Mouse (Mus musculus): ENCODE results near the gene Trpv1.

Gene Trpv1

DNA sequence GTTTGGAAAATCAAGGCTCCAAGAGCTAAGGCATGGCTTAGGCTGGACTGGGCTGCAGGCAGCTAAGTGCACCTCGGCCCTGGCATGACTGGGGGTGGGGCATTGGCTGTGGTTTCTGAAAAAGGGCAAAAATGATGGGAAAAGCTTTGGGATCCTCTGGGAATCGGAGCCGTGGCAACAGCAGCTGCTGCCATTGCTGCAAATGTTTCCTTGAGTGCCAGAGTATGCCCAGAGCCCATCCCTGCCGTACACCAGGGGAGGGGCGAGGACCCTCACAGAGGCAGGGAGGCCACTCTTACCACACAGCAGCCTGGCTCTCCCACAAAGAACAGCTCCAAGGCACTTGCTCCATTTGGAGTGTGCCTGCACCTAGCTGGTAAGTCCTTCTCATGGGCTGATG, at the start of gene Trpv1:
Gene Trpv1, plus strand, starts transcription at position 301 of the 400 bp plus-strand sequence.
- DNase-seq (ENCODE audit: low spot score), result no peak

DNA sequence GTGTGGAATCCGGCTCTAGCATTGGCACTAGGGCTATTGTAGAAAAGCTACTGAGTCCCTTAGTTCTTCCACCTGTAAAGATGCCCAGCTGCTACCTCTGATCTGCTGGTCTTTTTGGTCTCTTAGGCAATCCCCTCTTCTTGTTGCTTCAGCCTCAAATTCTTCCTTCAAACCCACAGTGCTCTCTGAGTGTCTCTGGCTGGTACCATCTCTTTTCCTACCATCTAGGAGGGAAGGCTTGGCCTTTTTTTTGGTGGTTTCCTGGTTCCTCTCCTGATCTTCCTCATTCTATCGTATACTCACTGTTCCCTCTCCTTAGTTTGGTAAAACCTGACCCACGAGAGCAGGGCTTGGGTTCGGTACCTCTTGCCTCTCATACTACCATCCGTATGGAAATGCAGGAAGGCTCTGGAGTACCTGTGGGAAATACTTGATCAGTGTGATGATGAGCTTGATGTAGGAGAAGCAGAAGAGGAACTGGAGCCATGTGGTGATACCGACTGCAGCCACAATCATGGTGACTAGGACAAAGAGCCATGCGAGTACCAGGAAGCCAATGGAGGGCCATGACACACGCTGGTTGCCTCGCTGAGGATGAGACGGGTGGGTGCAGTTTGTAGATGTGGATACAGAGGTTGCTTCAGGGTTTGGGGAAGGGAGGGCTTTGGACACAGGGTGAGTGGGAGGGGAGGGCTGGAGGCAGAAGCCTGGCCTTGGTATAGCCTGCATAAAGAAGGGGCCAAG, 48.0 kb upstream of the Trpv1 start:
- DNase-seq (ENCODE audit: low spot score), result no peak

DNA sequence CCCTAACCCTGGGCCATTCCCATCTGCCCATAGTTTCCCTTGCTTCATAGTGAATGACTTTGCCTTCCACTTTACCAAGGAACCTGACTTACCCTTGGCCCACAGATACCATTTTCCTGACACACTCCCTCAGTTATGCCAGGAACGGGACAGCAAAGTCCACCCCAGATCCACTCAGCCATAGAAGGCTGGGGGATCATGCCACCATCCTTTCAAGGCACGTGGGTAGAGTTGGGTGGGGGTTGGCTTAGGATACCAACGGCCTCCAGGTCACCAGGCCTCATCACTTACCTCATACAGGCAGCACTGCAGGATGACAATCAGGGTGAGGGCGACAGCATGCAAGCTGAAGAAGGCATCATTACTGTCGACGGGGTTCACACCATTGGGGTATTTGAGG, 46.9 kb upstream of the Trpv1 start:
- DNase-seq (ENCODE audit: low spot score), result no peak

DNA sequence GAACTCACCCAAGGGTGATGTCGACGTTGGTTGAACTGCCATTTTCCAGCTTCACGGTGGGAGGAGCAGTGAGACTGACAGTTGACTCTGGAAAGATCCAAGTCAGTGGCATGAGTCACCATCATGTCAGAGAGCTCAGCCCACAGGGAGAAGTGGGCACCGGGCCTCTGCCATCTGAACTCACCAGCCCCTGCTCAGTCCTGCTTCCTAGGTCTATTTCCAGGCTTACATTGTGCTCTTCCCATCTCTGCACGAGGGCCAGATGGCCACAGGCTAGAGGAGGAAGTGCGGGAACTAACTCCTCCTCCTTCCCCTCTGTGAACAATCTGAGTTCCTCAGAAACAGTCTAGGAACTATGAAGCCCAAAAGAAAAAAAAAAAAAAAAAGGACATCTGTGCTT, 41.0 kb upstream of the Trpv1 start:
- no peak for DNase-seq (ENCODE audit: low spot score)

DNA sequence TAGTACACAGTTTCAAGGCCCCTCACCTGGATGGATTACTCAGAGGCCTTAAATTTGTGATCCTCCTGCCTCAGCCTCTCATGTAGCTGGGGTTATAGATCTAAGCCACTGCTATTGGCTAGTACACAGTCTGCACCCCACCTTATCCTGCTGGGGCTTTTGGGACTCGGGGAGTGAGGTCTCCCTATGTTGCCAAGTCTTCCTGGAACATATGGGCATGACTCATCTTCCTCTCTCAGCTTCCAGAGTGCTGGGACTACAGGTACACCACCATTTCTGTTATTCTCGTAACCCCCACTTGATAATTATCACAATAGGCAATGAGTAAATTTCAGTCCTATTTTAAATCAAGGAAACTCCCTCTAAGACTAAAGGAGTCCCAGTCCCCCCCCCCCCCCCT, 39.6 kb upstream of the Trpv1 start:
- DNase-seq (ENCODE audit: low spot score), result no peak

DNA sequence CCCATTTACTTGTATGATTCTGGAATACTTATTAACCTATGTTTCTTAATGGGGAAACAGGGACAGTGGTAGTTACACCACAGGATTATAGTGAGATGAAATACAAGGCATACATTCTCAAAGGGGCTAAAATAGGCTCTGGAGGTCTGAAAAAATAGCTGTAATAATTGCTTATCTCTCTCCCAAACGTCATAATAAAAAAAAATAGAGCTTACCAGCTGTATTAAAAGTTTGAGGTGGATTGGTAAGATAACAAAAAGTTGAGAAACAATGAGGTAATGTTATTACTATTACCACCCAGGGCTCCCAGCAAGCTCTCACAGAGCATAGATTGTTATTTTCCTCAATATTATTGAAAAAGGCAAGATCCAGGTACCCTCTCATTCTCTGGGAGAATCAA, 35.9 kb upstream of the Trpv1 start:
- no peak for DNase-seq (ENCODE audit: low spot score)

DNA sequence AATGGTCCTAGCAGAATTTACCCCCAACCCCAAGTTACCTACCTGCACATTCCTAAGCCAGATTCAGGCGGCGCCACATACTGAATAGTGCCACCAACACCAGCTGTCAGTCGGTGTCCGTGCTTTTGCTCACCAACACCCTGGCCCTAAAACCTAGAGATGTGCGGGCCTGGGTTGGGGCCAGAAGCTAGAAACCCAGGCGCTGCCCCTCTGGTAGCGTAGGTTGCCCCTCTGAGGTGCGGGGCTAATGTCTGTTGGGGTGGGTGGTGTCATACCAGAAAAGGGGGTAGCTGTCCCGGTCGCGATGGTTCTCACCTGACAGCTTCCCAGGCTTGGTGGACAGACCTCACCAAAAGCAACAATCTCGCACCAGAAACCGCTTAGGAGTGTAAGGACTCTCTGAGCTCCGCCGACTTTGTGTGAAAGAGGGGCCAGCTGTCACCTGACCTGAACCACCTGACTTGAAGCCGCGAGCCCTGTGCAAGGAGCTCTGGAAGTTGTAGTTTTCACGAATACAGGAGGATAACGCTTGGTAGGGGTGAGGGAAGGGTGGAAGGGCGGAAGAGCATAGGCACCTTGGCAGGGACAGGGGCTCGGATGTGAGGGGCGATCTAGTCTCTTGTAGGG, 35.4 kb upstream of the Trpv1 start, which contains the start of gene Ctns:
Gene Ctns, minus strand, starts transcription at position 440 of the 627 bp plus-strand sequence.
- DNase-seq (ENCODE audit: low spot score), result no peak

DNA sequence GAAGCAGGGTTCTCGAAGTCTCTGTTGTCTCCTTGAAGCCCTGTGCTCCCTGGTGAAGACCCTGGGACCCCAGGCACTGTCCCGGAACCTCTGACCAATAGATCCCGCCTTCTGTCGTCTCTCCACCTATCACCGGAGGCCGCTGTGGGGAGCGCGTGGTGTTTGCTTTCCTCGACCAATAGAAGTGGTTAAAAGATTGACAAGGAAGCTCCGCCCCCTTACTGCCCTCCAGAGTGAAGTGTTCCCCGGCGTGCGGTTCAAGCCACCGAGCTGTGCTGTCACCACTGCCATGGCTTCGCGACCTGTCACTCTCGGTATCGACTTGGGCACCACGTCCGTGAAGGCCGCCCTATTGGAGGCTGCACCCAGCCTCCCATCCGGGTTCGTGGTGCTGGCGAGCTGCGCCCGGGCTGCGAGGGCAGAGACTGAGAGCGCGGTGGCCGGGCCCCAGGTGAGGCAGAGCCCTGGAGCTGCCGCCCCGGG, 34.8 kb upstream of the Trpv1 start, which contains the start of gene Shpk:
Gene Shpk, plus strand, starts transcription at position 231 of the 483 bp plus-strand sequence.
- peak; percentile 89 for DNase-seq (ENCODE audit: low spot score)

DNA sequence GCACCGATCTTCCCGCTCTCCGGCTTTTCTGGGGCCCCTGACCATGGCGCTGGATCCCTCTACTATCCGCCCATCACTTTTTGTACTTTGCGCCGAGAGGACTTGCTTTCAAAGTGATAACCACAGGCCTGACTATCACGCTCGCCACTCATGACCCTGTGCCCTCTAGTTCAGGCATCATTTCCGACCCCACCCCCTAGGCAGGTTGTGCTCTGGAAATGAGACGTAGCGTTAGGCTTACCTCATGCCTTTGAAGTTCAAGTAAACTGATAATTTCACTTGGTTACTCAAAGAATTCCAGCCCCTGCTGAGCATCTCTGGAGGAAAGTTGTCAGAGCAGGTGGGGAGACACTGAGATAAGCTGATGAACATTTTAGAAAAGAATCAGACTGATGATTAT, 34.2 kb upstream of the Trpv1 start:
- DNase-seq (ENCODE audit: low spot score), result peak; percentile 33

DNA sequence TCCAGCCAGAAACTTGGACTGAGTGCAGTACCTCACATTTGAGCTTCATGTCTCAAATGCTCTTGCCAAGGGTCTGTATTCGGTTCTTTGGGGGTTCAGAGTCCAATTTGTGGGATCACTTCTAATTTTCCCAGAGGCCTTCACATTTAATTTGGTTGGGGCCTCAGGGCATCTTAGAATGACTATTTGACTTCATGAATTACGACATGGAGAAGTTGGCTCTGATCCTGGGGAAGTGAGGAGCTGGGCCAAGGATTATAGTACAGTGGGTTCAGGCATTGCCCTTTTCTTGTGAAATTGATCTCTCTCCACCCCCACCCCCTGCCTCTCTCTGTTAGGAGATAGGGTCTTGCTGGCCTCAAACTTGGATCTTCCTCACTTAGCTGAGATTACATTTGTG, 33.1 kb upstream of the Trpv1 start:
- DNase-seq (ENCODE audit: low spot score), result no peak

DNA sequence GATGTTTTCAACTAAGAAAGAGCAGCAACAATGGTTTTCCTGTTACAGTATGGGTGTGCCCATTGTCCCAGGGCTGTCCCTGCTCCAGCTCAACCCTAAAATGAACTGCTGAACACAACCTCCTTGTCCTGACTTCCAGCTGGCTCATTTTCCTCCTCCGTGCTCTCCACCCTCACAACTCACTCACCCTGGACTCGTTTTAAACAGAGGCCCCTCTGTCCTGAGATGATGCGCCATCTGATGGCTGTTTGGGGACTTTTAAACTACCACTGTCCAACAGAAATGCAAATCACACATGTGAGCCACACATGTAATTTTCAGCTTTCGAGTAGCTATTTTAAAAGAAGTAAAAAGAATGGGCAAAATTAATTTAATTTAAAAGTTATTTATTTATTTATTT, 32.5 kb upstream of the Trpv1 start:
- DNase-seq (ENCODE audit: low spot score), result no peak

DNA sequence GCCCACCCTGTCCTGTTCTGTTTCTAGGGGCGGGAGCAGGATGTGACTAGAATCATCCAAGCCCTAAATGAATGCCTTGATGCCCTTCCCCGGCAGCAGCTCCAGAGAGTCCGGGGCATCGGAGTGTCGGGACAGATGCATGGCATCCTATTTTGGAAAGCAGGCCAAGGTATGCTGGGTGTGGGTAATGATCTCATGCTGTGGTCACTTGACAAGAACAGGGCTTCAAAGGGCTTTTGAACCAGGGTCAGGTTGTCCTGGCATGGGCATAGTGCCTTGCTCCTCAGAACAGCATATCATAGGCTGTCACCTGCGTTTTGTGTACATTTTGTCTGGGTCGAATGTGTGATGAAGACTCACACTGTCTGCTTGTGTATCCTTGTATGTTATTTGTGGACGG, 30.2 kb upstream of the Trpv1 start:
- no peak for DNase-seq (ENCODE audit: low spot score)

DNA sequence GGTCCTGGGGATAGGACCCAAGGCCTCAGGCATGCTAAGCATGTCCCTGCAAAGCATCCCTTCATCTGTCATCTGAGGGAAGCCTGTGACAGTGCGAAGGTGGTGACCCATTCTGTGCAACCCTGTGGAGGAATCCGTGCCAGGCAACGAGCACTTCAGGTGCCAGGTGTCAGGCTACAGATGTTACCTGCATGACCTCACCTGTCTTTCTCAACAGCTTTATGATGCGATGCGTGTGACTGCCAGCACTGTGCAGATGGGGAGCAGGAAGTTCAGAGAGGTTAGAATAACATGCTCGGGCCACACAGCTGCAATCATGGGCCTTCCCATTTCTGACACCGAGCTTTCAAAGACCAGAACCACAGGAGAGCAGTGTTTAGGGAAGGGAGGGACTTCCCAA, 28.9 kb upstream of the Trpv1 start:
- no peak for DNase-seq (ENCODE audit: low spot score)

DNA sequence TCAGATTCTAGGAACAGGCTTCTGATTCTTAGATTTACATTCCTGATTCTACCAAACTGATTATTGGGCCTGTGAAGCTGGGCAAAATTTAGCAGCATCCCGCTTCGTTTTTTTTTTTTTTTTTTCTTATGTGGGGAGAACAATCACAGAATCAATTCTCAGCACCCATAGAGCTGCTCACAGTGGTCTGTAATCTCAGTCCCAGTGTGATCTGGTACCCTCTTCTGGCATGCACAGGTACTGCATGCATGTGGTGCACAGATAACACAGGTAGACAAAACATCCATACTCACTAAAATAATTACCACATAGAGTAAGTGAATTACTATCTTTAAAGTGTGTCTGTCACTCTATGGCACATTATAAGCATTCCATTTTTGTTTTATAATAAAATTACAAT, 26.5 kb upstream of the Trpv1 start:
- DNase-seq (ENCODE audit: low spot score), result no peak

DNA sequence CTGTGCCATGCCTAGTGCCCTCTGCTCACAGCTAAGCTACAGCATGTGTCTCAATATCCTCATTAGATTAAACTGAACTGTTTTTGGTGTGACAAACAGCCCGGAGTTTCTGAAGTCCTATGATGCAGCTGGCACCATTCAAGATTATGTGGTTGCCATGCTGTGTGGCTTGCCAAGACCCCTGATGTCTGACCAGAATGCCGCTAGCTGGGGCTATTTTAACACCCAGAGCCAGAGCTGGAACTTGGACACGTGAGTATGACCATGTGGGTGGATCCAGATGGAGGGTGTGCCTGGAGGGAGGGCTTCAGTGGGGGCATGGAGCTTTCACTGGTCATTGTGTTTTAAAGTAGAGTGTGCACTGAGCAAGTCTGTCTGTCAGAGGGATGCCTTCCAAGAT, 20.1 kb upstream of the Trpv1 start:
- DNase-seq (ENCODE audit: low spot score), result no peak

DNA sequence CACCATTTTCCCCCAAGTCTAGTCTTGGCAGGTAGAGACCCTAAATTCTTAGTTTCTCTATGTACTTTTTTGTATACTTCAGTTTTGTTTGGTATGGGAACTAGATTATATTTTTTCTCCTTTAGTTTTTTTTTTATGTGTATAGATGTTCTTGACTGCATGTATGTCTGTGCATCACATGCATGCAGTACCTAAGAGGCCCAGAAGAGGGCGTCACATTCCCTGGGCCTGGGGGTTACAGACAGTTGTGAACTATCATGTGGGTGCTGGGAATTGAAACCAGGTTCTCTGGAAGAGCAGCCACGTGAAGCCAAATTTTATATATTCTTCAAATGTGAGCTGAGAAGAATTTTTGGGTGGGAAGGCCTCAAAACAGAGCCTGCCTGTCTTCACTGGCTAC, 14.4 kb upstream of the Trpv1 start:
- no peak for DNase-seq (ENCODE audit: low spot score)

DNA sequence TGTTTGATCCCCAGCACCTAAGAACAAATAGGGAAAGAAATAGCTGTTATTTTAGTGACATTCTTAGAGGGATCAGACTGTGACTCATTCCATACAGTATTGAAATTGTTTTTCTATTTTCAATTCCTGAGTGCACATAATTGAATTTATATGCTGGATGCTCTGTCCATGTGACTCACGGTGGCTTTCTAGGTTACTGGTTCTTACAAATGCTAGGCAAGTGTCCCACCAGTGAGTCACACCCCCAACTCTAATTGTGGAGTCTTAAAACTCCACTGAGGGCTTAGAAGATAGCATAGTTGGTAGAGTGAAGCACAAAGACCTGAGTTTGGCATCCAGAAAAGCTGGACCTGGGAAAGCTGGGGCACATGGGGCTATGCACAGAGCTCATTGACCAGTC, 13.4 kb upstream of the Trpv1 start:
- no peak for DNase-seq (ENCODE audit: low spot score)

DNA sequence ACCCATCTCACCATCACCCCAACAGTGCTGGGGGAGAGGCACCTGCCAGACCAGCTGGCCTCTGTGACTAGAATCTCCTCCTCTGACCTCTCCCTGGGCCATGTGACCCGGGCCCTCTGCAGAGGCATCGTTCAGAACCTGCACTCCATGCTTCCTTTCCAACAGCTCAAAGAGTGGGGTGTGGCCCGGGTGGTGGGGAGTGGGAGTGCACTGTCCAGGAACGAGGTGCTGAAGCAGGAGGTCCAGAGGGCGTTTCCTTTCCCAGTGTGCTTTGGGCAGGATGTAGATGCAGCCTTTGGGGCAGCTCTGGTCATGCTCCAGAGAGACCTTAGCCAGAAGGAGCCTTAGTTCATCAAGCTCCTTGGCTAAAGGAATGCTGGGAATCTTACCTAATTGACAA, 11.2 kb upstream of the Trpv1 start:
- DNase-seq (ENCODE audit: low spot score), result no peak

DNA sequence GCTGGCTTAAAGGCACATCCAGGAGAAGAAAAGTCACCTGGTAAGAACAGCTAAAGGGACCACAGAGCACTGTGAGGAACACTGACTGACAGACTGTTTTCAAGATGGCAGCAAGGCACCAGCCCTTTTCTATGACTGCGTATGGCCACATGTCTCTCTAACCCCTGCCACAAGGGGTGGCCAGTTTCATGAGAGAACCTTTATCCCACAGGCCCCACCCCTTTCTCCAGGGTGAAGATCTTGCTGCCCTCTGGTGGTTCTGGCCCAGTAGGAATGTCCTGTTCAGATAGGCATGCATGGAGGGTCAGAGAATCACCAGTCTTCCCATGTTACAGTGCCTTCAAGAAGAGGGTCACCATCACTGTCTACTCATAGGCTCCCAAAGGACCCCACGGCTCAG, 10.1 kb upstream of the Trpv1 start:
- no peak for DNase-seq (ENCODE audit: low spot score)

DNA sequence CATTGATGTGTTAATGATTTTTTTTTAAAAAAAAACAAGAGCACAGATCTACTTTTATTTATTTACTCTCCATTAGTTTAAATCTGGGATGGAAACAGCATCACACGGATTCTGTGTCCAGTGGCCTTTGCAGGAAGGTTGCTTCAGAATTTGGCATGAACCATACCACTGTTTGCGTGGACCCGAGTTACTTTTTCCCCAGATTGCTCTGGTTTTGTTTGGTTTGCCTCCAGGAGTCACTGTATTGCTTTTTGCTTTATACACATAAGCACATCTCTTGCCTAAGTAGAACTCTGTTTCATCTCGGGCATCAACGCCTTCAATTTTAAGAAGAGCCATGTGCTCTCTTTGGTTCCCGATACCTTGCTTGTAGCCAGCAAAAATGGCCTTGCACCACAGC, 8.2 kb upstream of the Trpv1 start:
- no peak for DNase-seq (ENCODE audit: low spot score)

DNA sequence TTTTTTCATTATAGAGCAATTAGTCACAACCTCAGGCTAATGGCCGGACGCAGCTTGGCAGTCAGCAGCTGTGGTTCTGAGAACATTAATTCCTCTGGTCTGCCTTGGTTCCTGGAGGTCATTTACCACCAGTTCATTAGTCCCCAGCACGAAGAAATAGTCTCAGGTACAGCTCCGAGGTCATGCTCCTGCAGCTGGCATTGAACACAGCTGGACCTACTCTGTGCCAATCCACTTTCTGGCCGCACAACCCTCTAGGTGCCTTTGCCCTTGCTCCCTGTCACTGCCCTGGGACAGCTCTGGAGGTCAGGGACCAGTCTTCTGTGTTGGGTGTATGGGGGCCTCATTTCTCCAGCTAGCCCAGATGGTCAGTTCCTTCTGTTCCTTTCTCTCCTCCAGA, 5.2 kb upstream of the Trpv1 start:
- DNase-seq (ENCODE audit: low spot score), result no peak

DNA sequence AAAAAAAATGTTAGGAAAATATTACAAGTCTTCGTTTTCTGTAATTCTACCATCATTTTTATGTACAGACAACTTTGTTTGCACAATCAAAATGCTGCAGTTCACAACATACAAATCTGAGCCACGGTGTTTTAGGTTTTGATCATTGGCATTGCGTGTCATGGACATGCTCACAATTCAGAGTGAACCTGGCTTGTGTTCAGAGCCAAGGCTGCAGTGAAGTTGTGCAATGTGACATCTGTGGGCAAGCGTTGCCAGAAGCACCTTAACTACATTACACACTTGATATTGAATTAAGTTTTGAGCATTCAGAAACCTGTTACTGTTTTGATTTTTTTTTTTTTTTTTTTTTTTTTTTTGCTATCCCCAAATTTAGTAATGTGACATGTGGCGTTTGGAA, 4.0 kb upstream of the Trpv1 start:
- no peak for DNase-seq (ENCODE audit: low spot score)

DNA sequence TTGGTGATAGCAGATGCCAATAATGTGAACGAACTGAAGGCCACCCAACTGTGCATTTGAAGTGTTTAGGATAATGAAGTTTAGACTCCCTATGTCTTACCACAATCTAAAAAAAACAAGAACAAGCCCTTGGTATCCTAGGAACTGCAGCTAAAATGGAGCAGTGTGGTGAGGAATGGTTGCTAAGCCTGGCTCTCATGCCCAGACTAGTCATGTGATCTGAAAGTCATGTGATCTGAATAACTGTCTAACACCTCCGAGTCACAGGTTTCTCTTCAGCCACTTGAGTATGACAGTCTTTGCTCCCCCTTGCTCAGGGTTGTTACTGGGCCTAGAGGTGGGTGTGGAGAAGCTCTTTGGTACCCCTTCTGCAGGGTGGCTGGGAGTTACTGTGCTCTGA, 1.6 kb upstream of the Trpv1 start:
- DNase-seq (ENCODE audit: low spot score), result no peak
